ENCODE assay signal across 8 mouse cellular contexts in genomic region chr15:83593702-83594512, GRCm38 (mm10). TPM values are rescaled to one million over a fixed set of nuclear protein-coding genes. Genes with fewer than 3 reads are reported as not detected.
DNase-seq lines count a peak whose midpoint lies in the region; ATAC-seq and TF ChIP-seq lines count a peak whose summit lies in the region.

No protein-coding gene starts in this region.

- DNase-seq in lung, postnatal 0 days (ENCODE audit: low spot score), result peak; percentile 28
- DNase-seq in lung, adult 18-20 months, result no peak
- DNase-seq in c-Kit-positive CD71-positive TER-119-positive erythroid progenitor cells, embryonic 14.5 days (ENCODE audit: low spot score), result peak; percentile 73
- no peak for DNase-seq in frontal cortex, postnatal 14 days (ENCODE audit: low spot score in 2 of 2)
- no peak for DNase-seq in T-cell, adult 2 months (ENCODE audit: low spot score)
- no peak for DNase-seq in left cerebral cortex, postnatal 14 days (ENCODE audit: low spot score in 2 of 2)

- H3K36me3 ChIP-seq in lung, postnatal 0 days (ENCODE audit: insufficient read depth, low read length), result no peaks in the 10 kb centered on the region
- H3K36me3 ChIP-seq in hindbrain, embryonic 15.5 days, result no peaks in the 10 kb centered on the region
- H3K36me3 ChIP-seq in midbrain, embryonic 15.5 days (replicated peaks), result no peaks in the 10 kb centered on the region

- H3K4me2 ChIP-seq in lung, postnatal 0 days (replicated peaks; ENCODE audit: low read depth, low read length), result peak overlapping the region; percentile 82
- H3K4me2 ChIP-seq in hindbrain, embryonic 15.5 days, result peak overlapping the region; percentile 66
- H3K4me2 ChIP-seq in midbrain, embryonic 15.5 days, result peak overlapping the region; percentile 65

- WGBS in lung, postnatal 0 days, result 11% methylated on average over 19 of the region's 19 CpGs
- 11% methylated on average over 19 of the region's 19 CpGs for WGBS in hindbrain, embryonic 15.5 days
- WGBS in midbrain, embryonic 15.5 days, result 10% methylated on average over 19 of the region's 19 CpGs

- no peak for TF ChIP-seq EP300 in lung, postnatal 0 days (IDR thresholded peaks at IDR 0.05)

- ATAC-seq in lung, postnatal 0 days, result peak; percentile 16; the same call in 1 of the 2 replicates
- peak; percentile 69 for ATAC-seq in hindbrain, embryonic 15.5 days (ENCODE audit: low FRiP score, low read depth)
- ATAC-seq in midbrain, embryonic 15.5 days (replicated peaks), result peak; percentile 56

- no peak for TF ChIP-seq CTCF in lung, postnatal 0 days (IDR thresholded peaks at IDR 0.05)

- H3K4me1 ChIP-seq in lung, postnatal 0 days (ENCODE audit: insufficient read depth, low read depth, low read length), result peaks cover 11% of the 10 kb centered on the region; the same call in 1 of the 2 replicates
- peaks cover 28% of the 10 kb centered on the region for H3K4me1 ChIP-seq in hindbrain, embryonic 15.5 days (replicated peaks)
- peaks cover 22% of the 10 kb centered on the region for H3K4me1 ChIP-seq in midbrain, embryonic 15.5 days

- peak overlapping the region; percentile 58 for H3K4me3 ChIP-seq in lung, postnatal 0 days (ENCODE audit: low read depth, low read length)
- peak overlapping the region; percentile 65 for H3K4me3 ChIP-seq in hindbrain, embryonic 15.5 days
- H3K4me3 ChIP-seq in midbrain, embryonic 15.5 days, result peak overlapping the region; percentile 76

- H3K9ac ChIP-seq in lung, postnatal 0 days (replicated peaks; ENCODE audit: low read depth), result peak overlapping the region; percentile 55; the same call in 1 of the 2 replicates
- peak overlapping the region; percentile 69 for H3K9ac ChIP-seq in hindbrain, embryonic 15.5 days
- H3K9ac ChIP-seq in midbrain, embryonic 15.5 days, result peak overlapping the region; percentile 74

- H3K9me3 ChIP-seq in lung, postnatal 0 days (ENCODE audit: low read length), result no peaks in the 10 kb centered on the region
- no peaks in the 10 kb centered on the region for H3K9me3 ChIP-seq in hindbrain, embryonic 15.5 days
- no peaks in the 10 kb centered on the region for H3K9me3 ChIP-seq in midbrain, embryonic 15.5 days

- H3K27me3 ChIP-seq in lung, postnatal 0 days (replicated peaks; ENCODE audit: insufficient read depth, low read length), result no peaks in the 10 kb centered on the region
- H3K27me3 ChIP-seq in hindbrain, embryonic 15.5 days, result no peaks in the 10 kb centered on the region
- H3K27me3 ChIP-seq in midbrain, embryonic 15.5 days (replicated peaks), result no peaks in the 10 kb centered on the region

- intact Hi-C loops in left cerebral cortex, postnatal 14 days (cut with DNase I), result no loop called here

- H3K27ac ChIP-seq in lung, postnatal 0 days (ENCODE audit: low read length), result no peak overlapping the region
- H3K27ac ChIP-seq in hindbrain, embryonic 15.5 days (replicated peaks), result 0 out of 2 replicates have a peak overlapping the region, but pooled peaks have one; percentile 78
- no peak overlapping the region for H3K27ac ChIP-seq in midbrain, embryonic 15.5 days

RNA-seq across cellular contexts. Expression of gene Ttll12, which starts 1.1 kb away (rescaled TPM):
- 12.3 TPM in 2 replicates for polyA plus RNA-seq in lung, postnatal 0 days (2015; fragmentation: Nextera tagmentation; extraction: Ambion mirVana)
- 45.3 and 46.3 TPM in 2 replicates for polyA plus RNA-seq in hindbrain, embryonic 15.5 days (2015; fragmentation: Nextera tagmentation; extraction: Ambion mirVana)
- 47.2 and 50.9 TPM in 2 replicates for polyA plus RNA-seq in midbrain, embryonic 15.5 days (2015; fragmentation: Nextera tagmentation; extraction: Ambion mirVana)
- total RNA-seq in left cerebral cortex, postnatal 14 days (2021), result 10 to 100 TPM; 16.2 to 17.2 TPM

RNA-seq across cellular contexts. Expression of gene Mcat, which starts 30.3 kb away (rescaled TPM):
- 22.8 and 24.7 TPM in 2 replicates for polyA plus RNA-seq in lung, postnatal 0 days (2015; fragmentation: Nextera tagmentation; extraction: Ambion mirVana)
- 30.8 and 33.1 TPM in 2 replicates for polyA plus RNA-seq in hindbrain, embryonic 15.5 days (2015; fragmentation: Nextera tagmentation; extraction: Ambion mirVana)
- polyA plus RNA-seq in midbrain, embryonic 15.5 days (2015; fragmentation: Nextera tagmentation; extraction: Ambion mirVana), result 32.0 and 33.5 TPM in 2 replicates
- total RNA-seq in left cerebral cortex, postnatal 14 days (2021), result 10 to 100 TPM; 29.0 to 31.1 TPM

RNA-seq across cellular contexts. Expression of gene Tspo, which starts 30.5 kb away (rescaled TPM):
- 343 and 439 TPM in 2 replicates for polyA plus RNA-seq in lung, postnatal 0 days (2015; fragmentation: Nextera tagmentation; extraction: Ambion mirVana)
- polyA plus RNA-seq in hindbrain, embryonic 15.5 days (2015; fragmentation: Nextera tagmentation; extraction: Ambion mirVana), result 11.7 and 14.2 TPM in 2 replicates
- polyA plus RNA-seq in midbrain, embryonic 15.5 days (2015; fragmentation: Nextera tagmentation; extraction: Ambion mirVana), result 8.1 and 12.0 TPM in 2 replicates
- 1 to 10 TPM; 2.4 to 2.8 TPM for total RNA-seq in left cerebral cortex, postnatal 14 days (2021)

Comparison
In these comparisons a context has a peak if more than half of its experiments do, and no peak if none do; other contexts are left out.
1. DNase-seq: peak in lung, postnatal 0 days (single experiment) and c-Kit-positive CD71-positive TER-119-positive erythroid progenitor cells, embryonic 14.5 days (single experiment); none in lung, adult 18-20 months (0 of 2), frontal cortex, postnatal 14 days (0 of 2), T-cell, adult 2 months (single experiment) and left cerebral cortex, postnatal 14 days (0 of 2).
2. ATAC-seq: peak in every context shown above with its lines; median percentile 69 in hindbrain, embryonic 15.5 days; 56 in midbrain, embryonic 15.5 days; 16 in lung, postnatal 0 days.
3. RNA of gene Tspo, which starts 30.5 kb away (polyA plus RNA-seq): 343 to 439 TPM in lung, postnatal 0 days; 11.7 to 14.2 TPM in hindbrain, embryonic 15.5 days and 8.1 to 12.0 TPM in midbrain, embryonic 15.5 days; every median in the first group is over 10 times any median in the second.
4. Peak in every context shown above with its lines, with median percentiles within 50 percentile points of each other: H3K4me2 ChIP-seq, H3K4me3 ChIP-seq and H3K9ac ChIP-seq.